Mouse (Mus musculus) hindbrain, embryonic 10.5 days (tissue): Measurements from ENCODE around the gene Myo1d. TPM values are rescaled to one million over a fixed set of nuclear protein-coding genes. Genes with fewer than 3 reads are reported as not detected.

Source experiments
- DNase-seq: peaks from one replicate; pipeline ENCODE4 v3.0.0-alpha.2; 2017; ENCODE audit warnings: low spot score
- H3K27ac ChIP-seq: fragments of 300-500 bp; sonication (generic); 2 replicates; pipeline ENCODE4 v1.5.1; 2016; ENCODE audit warnings: mild to moderate bottlenecking, moderate library complexity
- H3K27me3 ChIP-seq: fragments of 300-500 bp; sonication (generic); 2 replicates; pipeline ENCODE4 v1.6.1; 2016; ENCODE audit warnings: mild to moderate bottlenecking; ENCODE audit not compliant: poor library complexity, insufficient read depth, severe bottlenecking
- H3K36me3 ChIP-seq: fragments of 300-500 bp; sonication (generic); 2 replicates; pipeline ENCODE4 v1.6.1; 2016; ENCODE audit warnings: mild to moderate bottlenecking, moderate library complexity
- H3K4me1 ChIP-seq: fragments of 300-500 bp; sonication (generic); replicated peaks from 2 replicates; pipeline ENCODE4 v1.6.1; 2016; ENCODE audit warnings: mild to moderate bottlenecking
- H3K4me3 ChIP-seq: fragments of 300-500 bp; sonication (generic); 2 replicates; pipeline ENCODE4 v1.5.1; 2016; ENCODE audit warnings: mild to moderate bottlenecking, moderate library complexity
- H3K9me3 ChIP-seq: fragments of 300-500 bp; sonication (generic); 2 replicates; pipeline ENCODE4 v1.6.1; 2016; ENCODE audit warnings: mild to moderate bottlenecking, moderate library complexity
- WGBS: fragments of 180-500 bp; shearing (Covaris S2); methylation state at CpG from one replicate; pipeline ENCODE4 v1.1.7; 2016; 5-methylcytosine and 5-hydroxymethylcytosine counted together
- polyA plus RNA-seq: library from polyadenylated mRNA; unstranded; fragments of >200 nt; fragmentation: Nextera tagmentation; extraction: Ambion mirVana; gene quantifications from 2 replicates; pipeline ENCODE4 v1.2.1, GENCODE M21; 2016

Myo1d gene
- polyA plus RNA-seq, 1 experiment from 2014 or later = 2.6 TPM

- no peaks in the 10 kb centered on the region for H3K27me3 ChIP-seq
- no peak overlapping the region for H3K27ac ChIP-seq
- no peaks in the 10 kb centered on the region for H3K4me1 ChIP-seq
- no peak overlapping the region for H3K4me3 ChIP-seq
- H3K36me3 ChIP-seq = no peaks in the 10 kb centered on the region
- no peak for DNase-seq
- no peaks in the 10 kb centered on the region for H3K9me3 ChIP-seq
- WGBS = 86% methylated on average over 4 of the region's 4 CpGs
Measured at GRCm38 (mm10) chr11:80700611-80701010, 79.2 kb downstream of the Myo1d start.

- DNase-seq = no peak
- WGBS = 87% methylated on average over 3 of the region's 3 CpGs
- no peaks in the 10 kb centered on the region for H3K4me1 ChIP-seq
- H3K36me3 ChIP-seq = no peaks in the 10 kb centered on the region
- no peak overlapping the region for H3K27ac ChIP-seq
- H3K27me3 ChIP-seq = no peaks in the 10 kb centered on the region
- H3K9me3 ChIP-seq = no peaks in the 10 kb centered on the region
- H3K4me3 ChIP-seq = no peak overlapping the region
Measured at GRCm38 (mm10) chr11:80698721-80699120, 81.1 kb downstream of the Myo1d start.

- 19% methylated on average over 4 of the region's 4 CpGs for WGBS
- DNase-seq = no peak
- Histone ChIP-seq H3K27me3 (no peaks in the 10 kb centered on the region), H3K4me3 (no peak overlapping the region), H3K4me1 (no peaks in the 10 kb centered on the region), H3K36me3 (no peaks in the 10 kb centered on the region), H3K9me3 (no peaks in the 10 kb centered on the region), H3K27ac (no peak overlapping the region)
Measured at GRCm38 (mm10) chr11:80696350-80696749, 83.5 kb downstream of the Myo1d start.

- H3K9me3 ChIP-seq = no peaks in the 10 kb centered on the region
- no peak overlapping the region for H3K27ac ChIP-seq
- H3K36me3 ChIP-seq = no peaks in the 10 kb centered on the region
- no peak overlapping the region for H3K4me3 ChIP-seq
- no peaks in the 10 kb centered on the region for H3K27me3 ChIP-seq
- DNase-seq = no peak
- no peaks in the 10 kb centered on the region for H3K4me1 ChIP-seq
- 89% methylated on average over 5 of the region's 5 CpGs for WGBS
Measured at GRCm38 (mm10) chr11:80684603-80685002, 95.2 kb downstream of the Myo1d start.

- Histone ChIP-seq H3K36me3 (no peaks in the 10 kb centered on the region), H3K27me3 (no peaks in the 10 kb centered on the region), H3K27ac (no peak overlapping the region), H3K4me3 (no peak overlapping the region), H3K4me1 (no peaks in the 10 kb centered on the region), H3K9me3 (no peaks in the 10 kb centered on the region)
- WGBS = 65% methylated on average over 3 of the region's 3 CpGs
- DNase-seq = no peak
Measured at GRCm38 (mm10) chr11:80682745-80683144, 97.1 kb downstream of the Myo1d start.

- Histone ChIP-seq H3K4me1 (no peaks in the 10 kb centered on the region), H3K27ac (no peak overlapping the region), H3K9me3 (no peaks in the 10 kb centered on the region), H3K27me3 (no peaks in the 10 kb centered on the region), H3K36me3 (no peaks in the 10 kb centered on the region), H3K4me3 (no peak overlapping the region)
- DNase-seq = no peak
- 51% methylated on average over 7 of the region's 7 CpGs for WGBS
Measured at GRCm38 (mm10) chr11:80673013-80673412, 106.8 kb downstream of the Myo1d start.

GRCm38 (mm10) chr11:80670391-80670790 lies 109.4 kb downstream of the Myo1d start:
- no peak overlapping the region for H3K4me3 ChIP-seq
- WGBS = 43% methylated on average over 1 of the region's 1 CpGs
- no peak for DNase-seq
- H3K36me3 ChIP-seq = no peaks in the 10 kb centered on the region
- H3K9me3 ChIP-seq = no peaks in the 10 kb centered on the region
- no peaks in the 10 kb centered on the region for H3K27me3 ChIP-seq
- H3K4me1 ChIP-seq = no peaks in the 10 kb centered on the region
- 0 out of 2 replicates have a peak overlapping the region, but pooled peaks have one; percentile 29 for H3K27ac ChIP-seq

- H3K9me3 ChIP-seq = no peaks in the 10 kb centered on the region
- DNase-seq = no peak
- no peaks in the 10 kb centered on the region for H3K27me3 ChIP-seq
- 0 out of 2 replicates have a peak overlapping the region, but pooled peaks have one; percentile 29 for H3K27ac ChIP-seq
- H3K4me1 ChIP-seq = no peaks in the 10 kb centered on the region
- H3K4me3 ChIP-seq = no peak overlapping the region
- WGBS = 80% methylated on average over 4 of the region's 4 CpGs
- H3K36me3 ChIP-seq = no peaks in the 10 kb centered on the region
Measured at GRCm38 (mm10) chr11:80669934-80670333, 109.9 kb downstream of the Myo1d start.

GRCm38 (mm10) chr11:80666211-80666610 lies 113.6 kb downstream of the Myo1d start:
- Histone ChIP-seq H3K9me3 (no peaks in the 10 kb centered on the region), H3K27me3 (no peaks in the 10 kb centered on the region), H3K4me1 (no peaks in the 10 kb centered on the region), H3K27ac (no peak overlapping the region), H3K36me3 (no peaks in the 10 kb centered on the region), H3K4me3 (no peak overlapping the region)
- no peak for DNase-seq
- 94% methylated on average over 8 of the region's 8 CpGs for WGBS

GRCm38 (mm10) chr11:80664261-80664660 lies 115.6 kb downstream of the Myo1d start:
- no peak overlapping the region for H3K4me3 ChIP-seq
- no peaks in the 10 kb centered on the region for H3K36me3 ChIP-seq
- H3K27ac ChIP-seq = no peak overlapping the region
- DNase-seq = no peak
- no peaks in the 10 kb centered on the region for H3K9me3 ChIP-seq
- no peaks in the 10 kb centered on the region for H3K4me1 ChIP-seq
- 87% methylated on average over 3 of the region's 3 CpGs for WGBS
- H3K27me3 ChIP-seq = no peaks in the 10 kb centered on the region

- 91% methylated on average over 5 of the region's 5 CpGs for WGBS
- no peaks in the 10 kb centered on the region for H3K27me3 ChIP-seq
- H3K9me3 ChIP-seq = no peaks in the 10 kb centered on the region
- H3K4me1 ChIP-seq = no peaks in the 10 kb centered on the region
- DNase-seq = no peak
- H3K36me3 ChIP-seq = no peaks in the 10 kb centered on the region
- no peak overlapping the region for H3K27ac ChIP-seq
- H3K4me3 ChIP-seq = no peak overlapping the region
Measured at GRCm38 (mm10) chr11:80645111-80645510, 134.7 kb downstream of the Myo1d start.

- H3K27ac ChIP-seq = no peak overlapping the region
- no peak overlapping the region for H3K4me3 ChIP-seq
- H3K9me3 ChIP-seq = no peaks in the 10 kb centered on the region
- no peaks in the 10 kb centered on the region for H3K4me1 ChIP-seq
- H3K36me3 ChIP-seq = no peaks in the 10 kb centered on the region
- 86% methylated on average over 10 of the region's 10 CpGs for WGBS
- DNase-seq = no peak
- H3K27me3 ChIP-seq = peaks cover 36% of the 10 kb centered on the region
Measured at GRCm38 (mm10) chr11:80628992-80629865, 150.6 kb downstream of the Myo1d start.

GRCm38 (mm10) chr11:80628581-80628980 lies 151.2 kb downstream of the Myo1d start:
- 91% methylated on average over 4 of the region's 4 CpGs for WGBS
- no peak overlapping the region for H3K4me3 ChIP-seq
- no peaks in the 10 kb centered on the region for H3K9me3 ChIP-seq
- H3K27me3 ChIP-seq = peaks cover 39% of the 10 kb centered on the region
- no peak overlapping the region for H3K27ac ChIP-seq
- no peak for DNase-seq
- no peaks in the 10 kb centered on the region for H3K4me1 ChIP-seq
- no peaks in the 10 kb centered on the region for H3K36me3 ChIP-seq
